Mouse (Mus musculus) kidney, postnatal 25 days (tissue): Measurements from ENCODE around the gene Mbd4.

Experiments
- DNase-seq, 2 experiments: peaks; one replicate each; pipeline ENCODE4 v3.0.0; 2021; ENCODE audit warnings: mixed read lengths in 2 of 2

Mbd4 gene

DNA sequence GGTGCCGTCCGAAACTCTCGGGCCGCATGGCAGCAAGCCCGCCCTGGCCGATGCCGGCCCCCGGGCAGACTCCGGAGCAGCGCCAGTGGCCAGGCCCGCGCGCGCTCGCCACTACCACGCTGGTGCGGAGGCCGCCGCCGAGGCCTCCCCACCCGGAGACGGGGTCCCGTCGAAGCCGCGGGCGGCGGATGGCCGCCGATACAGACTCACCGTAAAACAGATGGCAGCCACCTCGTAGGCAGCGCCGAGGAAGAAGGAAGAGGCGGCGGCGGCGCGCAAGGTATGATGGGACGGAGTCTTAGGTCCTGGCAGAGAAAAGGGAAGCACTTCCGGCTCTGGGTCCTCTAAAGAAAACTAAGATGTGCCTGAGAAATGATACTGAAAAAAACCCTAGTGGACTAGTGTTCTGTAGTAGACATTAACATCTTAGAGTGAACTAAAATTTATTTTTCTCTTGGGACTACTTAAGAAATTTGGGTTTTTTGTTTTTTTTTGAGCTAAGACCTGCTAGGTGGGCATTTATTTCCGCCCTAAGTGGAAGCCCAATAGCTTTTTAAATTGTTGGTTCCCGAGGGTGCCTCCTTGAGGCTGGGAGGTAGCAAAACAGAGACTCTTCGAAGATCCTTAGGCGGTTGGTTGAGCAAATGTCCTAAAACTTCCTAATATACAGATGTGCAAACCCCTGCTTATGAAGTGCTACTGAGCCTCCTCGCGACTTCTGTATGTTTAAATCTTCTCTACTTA is 44.5 kb downstream of the Mbd4 start, which contains the start of gene Rpl32:
Gene Rpl32, minus strand, starts transcription at position 260 of the 744 bp plus-strand sequence.
- DNase-seq, result peak; percentile 90 to 93

DNA sequence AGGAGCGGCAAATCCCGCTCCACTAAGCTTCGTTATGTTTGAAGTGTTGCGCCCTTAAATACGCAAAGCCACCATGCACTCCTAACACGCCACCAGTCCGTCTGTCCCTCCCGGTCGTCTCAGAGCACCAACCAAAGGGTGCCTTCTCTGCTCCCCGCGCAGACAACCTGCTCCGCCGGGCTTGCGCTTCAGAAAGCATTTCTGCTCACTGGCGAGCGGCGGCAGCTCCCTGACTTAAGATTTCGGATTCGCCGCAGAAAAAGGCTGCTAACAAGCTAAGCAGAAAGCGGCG is 45.0 kb downstream of the Mbd4 start:
- DNase-seq, result peak; percentile 17 to 53

DNA sequence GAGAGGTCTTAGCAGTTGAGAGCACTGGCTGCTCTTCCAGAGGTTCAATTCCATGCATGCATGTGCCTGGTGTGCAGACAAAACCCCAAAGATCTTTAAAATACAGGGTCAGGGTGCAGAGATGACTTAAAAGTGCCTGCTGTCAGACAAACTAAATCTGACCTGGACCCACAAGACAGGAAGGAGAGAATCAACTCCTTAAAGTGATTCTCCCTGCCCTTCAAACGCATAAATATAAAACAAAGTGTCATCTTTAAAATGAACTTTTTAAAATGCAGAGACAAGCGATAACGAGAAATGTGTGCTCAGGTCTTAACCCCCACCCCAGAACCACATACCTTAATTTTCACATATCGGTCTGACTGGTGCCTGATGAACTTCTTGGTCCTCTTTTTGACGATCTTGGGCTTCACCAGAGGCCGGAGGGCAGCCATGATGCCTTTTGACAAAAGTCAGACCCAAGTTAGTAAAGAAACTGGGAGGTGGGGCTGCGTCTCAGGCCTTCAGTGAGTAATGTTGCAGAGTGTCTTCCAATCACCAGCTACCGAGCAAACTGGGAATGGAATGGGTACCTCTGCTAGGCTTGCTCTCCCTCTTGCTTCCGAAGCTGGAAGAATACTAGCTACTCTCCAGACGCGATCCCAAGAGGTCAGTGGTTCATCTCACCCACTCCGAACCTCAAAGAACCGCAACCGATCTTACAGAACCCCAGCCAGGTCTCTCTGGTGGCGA is 45.5 kb downstream of the Mbd4 start:
- no peak for DNase-seq

DNA sequence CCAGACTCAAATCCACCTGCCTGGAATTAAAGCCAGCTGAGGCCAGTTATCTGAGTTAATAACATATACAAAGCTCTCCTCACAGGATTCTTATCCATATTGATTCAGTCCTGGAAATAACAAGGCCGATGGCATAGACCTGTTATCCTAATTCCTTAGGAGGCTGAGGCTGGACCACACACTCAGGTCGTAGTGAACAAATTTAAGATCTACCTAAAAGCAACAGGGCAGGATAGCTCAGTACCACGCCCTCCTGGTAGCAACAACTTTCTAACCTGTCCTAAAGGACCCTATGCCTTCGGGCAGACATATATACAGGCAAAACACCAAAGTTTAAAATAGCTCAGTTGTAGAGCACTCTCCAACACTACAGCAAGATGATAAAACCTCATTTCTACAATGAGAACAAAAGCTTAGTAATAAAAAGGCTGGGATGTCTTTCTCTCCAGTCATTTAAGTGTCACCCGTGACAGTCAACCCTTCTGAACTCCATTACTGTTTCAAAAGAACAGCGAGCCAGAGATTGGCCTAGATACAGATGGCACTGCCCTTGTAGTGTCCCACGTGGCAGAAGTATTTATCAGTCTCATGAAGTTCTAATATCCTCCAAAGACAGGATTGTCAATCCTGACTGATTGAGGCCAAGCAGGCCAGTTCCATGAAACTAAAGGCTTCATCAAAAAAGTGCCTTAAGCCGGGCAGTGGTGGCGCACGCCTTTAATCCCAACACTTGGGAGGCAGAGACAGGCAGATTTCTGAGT is 48.6 kb downstream of the Mbd4 start:
- no peak for DNase-seq

DNA sequence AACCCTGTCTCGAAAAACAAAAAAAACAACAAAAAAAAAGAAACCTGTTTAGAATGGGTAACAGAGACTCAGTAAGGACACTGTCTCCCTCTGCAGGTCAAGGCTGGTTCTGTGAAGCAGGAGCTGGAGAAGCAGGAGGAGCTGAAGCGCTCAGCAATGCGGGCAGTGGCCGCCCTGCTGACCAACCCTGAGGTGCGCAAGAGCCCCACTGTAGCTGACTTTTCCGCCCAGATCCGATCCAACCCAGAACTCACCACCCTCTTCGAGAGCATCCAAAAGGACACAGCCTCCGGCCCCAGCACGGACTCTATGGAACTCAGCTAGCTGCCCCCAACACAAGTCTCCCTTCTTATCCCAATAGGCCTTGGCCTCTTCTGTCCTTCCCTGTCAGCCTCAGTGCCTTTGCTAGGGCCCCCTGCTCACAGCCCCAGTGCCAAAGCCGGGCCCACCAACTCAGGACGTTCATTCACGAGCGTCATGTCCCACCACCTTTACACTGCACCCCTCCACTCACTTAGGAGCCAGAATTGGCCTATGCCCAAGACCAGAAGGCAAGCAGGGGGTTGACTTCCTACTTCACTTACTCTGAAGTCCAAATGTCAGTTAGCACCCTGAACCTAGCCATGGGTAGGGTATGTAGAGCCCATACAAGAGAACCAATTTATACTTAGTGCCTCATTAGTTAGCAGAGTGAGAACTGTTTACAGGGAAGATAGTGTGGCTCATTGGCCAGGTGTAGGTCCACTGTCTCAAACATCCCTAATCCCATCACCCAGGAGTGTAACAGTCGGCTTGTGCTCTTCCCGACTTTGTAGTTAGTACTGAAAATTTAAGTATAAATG is 49.4 kb downstream of the Mbd4 start:
- peak; percentile 90 to 91 for DNase-seq

DNA sequence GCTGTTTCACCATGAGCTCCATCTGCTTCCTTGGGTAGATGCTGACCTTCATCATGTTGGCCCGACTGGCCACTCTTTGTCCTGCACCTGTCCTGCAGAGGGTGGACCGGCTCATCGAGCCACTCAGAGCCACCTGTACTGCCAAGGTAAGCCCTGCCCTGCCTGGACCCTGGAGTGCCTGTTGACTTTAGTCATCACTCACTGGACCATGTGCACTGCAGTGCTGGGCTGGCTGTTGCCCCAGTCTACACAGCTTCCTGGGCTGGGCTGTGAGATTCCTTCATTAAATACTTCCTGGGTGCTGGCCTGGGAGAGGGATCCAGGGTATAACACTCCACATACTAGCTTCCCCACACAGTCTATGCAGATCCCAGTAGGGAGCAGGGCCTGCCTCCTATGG is 51.4 kb downstream of the Mbd4 start:
- DNase-seq, result no peak

DNA sequence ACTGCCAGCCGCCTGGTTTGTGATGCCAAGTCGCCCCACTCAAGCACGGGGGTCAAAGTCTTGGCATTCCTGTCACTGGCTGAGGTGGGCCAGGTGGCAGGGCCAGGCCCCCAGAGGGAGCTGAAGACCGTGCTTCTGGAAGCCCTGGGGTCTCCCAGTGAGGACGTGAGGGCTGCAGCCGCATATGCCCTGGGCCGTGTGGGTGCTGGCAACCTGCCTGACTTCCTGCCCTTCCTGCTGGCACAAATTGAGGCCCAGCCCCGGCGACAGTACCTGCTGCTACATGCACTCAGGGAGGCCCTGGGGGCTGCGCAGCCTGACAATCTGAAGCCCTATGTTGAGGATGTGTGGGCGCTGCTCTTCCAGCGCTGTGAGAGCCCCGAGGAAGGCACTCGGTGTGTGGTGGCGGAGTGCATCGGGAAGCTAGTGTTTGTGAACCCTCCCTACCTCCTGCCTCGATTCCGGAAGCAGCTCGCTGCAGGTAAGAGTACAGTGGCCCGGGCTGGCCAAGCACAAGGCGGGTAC is 60.4 kb downstream of the Mbd4 start:
- DNase-seq, result peak; percentile 66 to 72

DNA sequence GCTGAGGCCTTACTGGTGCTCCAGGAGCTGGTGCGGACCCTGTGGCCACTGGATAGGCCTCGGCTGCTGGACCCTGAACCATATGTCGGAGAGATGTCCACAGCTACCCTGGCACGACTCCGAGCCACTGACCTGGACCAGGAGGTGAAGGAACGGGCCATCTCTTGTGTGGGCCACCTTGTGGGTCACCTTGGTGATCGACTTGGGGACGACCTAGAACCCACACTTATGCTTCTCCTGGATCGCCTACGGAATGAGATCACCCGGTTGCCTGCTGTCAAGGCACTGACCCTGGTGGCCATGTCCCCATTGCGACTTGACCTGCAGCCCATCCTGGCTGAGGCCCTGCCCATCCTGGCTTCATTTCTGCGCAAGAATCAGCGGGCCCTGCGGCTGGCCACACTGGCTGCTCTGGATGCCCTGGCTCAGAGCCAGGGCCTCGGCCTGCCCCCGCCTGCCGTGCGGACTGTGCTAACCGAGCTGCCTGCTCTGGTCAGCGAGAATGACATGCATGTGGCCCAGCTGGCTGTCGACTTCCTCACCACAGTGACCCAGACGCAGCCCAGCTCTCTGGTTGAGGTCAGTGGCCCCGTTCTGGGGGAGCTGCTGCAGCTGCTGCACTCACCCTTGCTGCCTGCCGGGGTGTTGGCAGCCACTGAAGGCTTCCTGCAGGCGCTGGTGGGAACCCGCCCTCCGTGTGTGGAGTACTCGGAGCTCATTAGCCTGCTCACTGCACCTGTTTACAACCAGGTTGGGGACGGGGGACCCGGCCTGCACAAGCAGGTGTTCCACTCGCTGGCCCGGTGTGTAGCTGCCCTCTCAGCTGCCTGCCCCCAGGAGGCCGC is 61.1 kb downstream of the Mbd4 start:
- peak; percentile 63 to 84 for DNase-seq

DNA sequence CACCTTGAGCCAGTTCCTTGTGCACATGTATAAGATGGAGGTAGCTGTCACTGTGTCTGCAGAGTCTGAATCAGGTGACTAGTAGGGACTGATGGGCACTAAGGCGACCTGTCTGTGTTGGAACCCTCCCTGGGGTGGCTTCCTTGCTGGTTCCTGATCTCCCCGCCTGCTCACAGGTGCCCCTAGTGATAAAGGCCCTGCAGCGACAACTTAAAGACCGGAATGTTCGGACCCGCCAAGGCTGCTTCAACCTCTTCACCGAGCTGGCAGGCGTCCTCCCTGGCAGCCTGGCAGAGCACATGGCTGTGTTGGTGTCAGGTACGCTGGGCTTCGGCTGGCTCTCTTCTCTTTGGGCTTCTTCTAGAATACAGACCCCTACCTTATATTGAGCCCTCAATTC is 62.2 kb downstream of the Mbd4 start:
- no peak for DNase-seq
